Mouse (Mus musculus) CH12.LX (cell line): ENCODE data around the gene Hecw2. TPM values are rescaled to one million over a fixed set of nuclear protein-coding genes. Genes with fewer than 3 reads are reported as not detected.

Source experiments
- DNase-seq: peaks from one replicate; pipeline ENCODE4 v3.0.0-alpha.2; 2013; ENCODE audit errors: extremely low read depth
- H3K27ac ChIP-seq: 2 replicates; pipeline ENCODE4 v1.5.1; 2012; ENCODE audit warnings: low read depth, mild to moderate bottlenecking, control low read depth, moderate library complexity; ENCODE audit not compliant: insufficient read depth
- H3K27me3 ChIP-seq: replicated peaks from 2 replicates; pipeline ENCODE3; 2012; ENCODE audit warnings: inconsistent platforms
- H3K36me3 ChIP-seq, 2 experiments: replicated peaks in 1 of 2; 2 replicates each; pipeline versions ENCODE3 to v1.6.1; 2012; ENCODE audit warnings: inconsistent platforms in 1 of 2, low read length in 1 of 2, mild to moderate bottlenecking in 1 of 2, mixed read lengths in 1 of 2, moderate library complexity in 1 of 2; ENCODE audit not compliant: control insufficient read depth in 1 of 2, insufficient read depth in 1 of 2
- H3K4me1 ChIP-seq, 2 experiments: 2 replicates each; pipeline ENCODE4 v1.6.1; 2012; ENCODE audit warnings: inconsistent platforms in 1 of 2, moderate library complexity in 1 of 2; ENCODE audit not compliant: insufficient read depth in 2 of 2, control insufficient read depth in 1 of 2
- H3K4me2 ChIP-seq: 2 replicates; pipeline ENCODE4 v1.6.1; 2012; ENCODE audit warnings: low read depth, mild to moderate bottlenecking, control low read depth; ENCODE audit not compliant: poor library complexity, insufficient read depth, severe bottlenecking
- H3K4me3 ChIP-seq, 3 experiments: fragments of 150-350 bp in 1 of 3; sonication (generic) in 1 of 3; replicated peaks in 1 of 3; 2 replicates each; pipeline versions ENCODE3 to v1.5.1; 2011 to 2012; ENCODE audit warnings: low read depth in 2 of 3, low read length in 2 of 3, mild to moderate bottlenecking in 2 of 3, moderate library complexity in 2 of 3, control low read depth in 1 of 3, improper control_type of control experiment in 1 of 3, inconsistent platforms in 1 of 3, mixed read lengths in 1 of 3; ENCODE audit not compliant: poor library complexity in 1 of 3
- H3K79me2 ChIP-seq: replicated peaks from 2 replicates; pipeline ENCODE4 v1.6.1; 2012; ENCODE audit warnings: mild to moderate bottlenecking, moderate library complexity; ENCODE audit not compliant: control insufficient read depth, poor library complexity, insufficient read depth, severe bottlenecking; ENCODE audit errors: extremely low read depth
- H3K9ac ChIP-seq: 2 replicates; pipeline ENCODE4 v1.6.1; 2012; ENCODE audit warnings: low read depth, mild to moderate bottlenecking, control low read depth, moderate library complexity; ENCODE audit not compliant: insufficient read depth
- H3K9me3 ChIP-seq: replicated peaks from 2 replicates; pipeline ENCODE3; 2012; ENCODE audit warnings: low read length, inconsistent platforms, mixed read lengths
- CHD2 ChIP-seq: IDR thresholded peaks from 2 replicates; pipeline ENCODE4 v1.6.1; 2011; ENCODE audit warnings: low read length, improper control_type of control experiment
- CTCF ChIP-seq, 2 experiments: IDR thresholded peaks in 1 of 2; conservative IDR thresholded peaks in 1 of 2; 2 replicates each; pipeline ENCODE4 v1.5.1; 2011 to 2012; ENCODE audit warnings: low read depth in 2 of 2, low read length in 2 of 2, improper control_type of control experiment in 1 of 2, inconsistent platforms in 1 of 2, mild to moderate bottlenecking in 1 of 2, moderate library complexity in 1 of 2
- E2F4 ChIP-seq: IDR thresholded peaks from 2 replicates; pipeline ENCODE4 v1.6.1; 2011; ENCODE audit warnings: low read depth, low read length, improper control_type of control experiment; ENCODE audit not compliant: insufficient replicate concordance
- ELF1 ChIP-seq: IDR thresholded peaks from 2 replicates; pipeline ENCODE4 v1.6.1; 2014; ENCODE audit warnings: low read depth, mild to moderate bottlenecking, inconsistent platforms, low read length, improper control_type of control experiment
- EP300 ChIP-seq: IDR thresholded peaks from 2 replicates; pipeline ENCODE4 v1.6.1; 2011; ENCODE audit warnings: low read length, improper control_type of control experiment
- ETS1 ChIP-seq: conservative IDR thresholded peaks from 2 replicates; pipeline ENCODE4 v1.6.1; 2012; ENCODE audit warnings: low read depth, mild to moderate bottlenecking, inconsistent platforms, low read length, improper control_type of control experiment, moderate library complexity
- GABPA ChIP-seq: IDR thresholded peaks from 2 replicates; pipeline ENCODE4 v1.6.1; 2012; ENCODE audit warnings: low read depth, low read length, improper control_type of control experiment, inconsistent platforms; ENCODE audit not compliant: insufficient replicate concordance
- IRF4 ChIP-seq: IDR thresholded peaks from 2 replicates; pipeline ENCODE4 v1.6.1; 2014; ENCODE audit warnings: low read depth, mild to moderate bottlenecking, inconsistent platforms, low read length, improper control_type of control experiment
- JUN ChIP-seq: IDR thresholded peaks from 2 replicates; pipeline ENCODE4 v1.6.1; 2011; ENCODE audit warnings: low read depth, mild to moderate bottlenecking, low read length, improper control_type of control experiment, moderate library complexity; ENCODE audit not compliant: insufficient read depth
- JUND ChIP-seq: conservative IDR thresholded peaks from 2 replicates; pipeline ENCODE4 v1.6.1; 2011; ENCODE audit warnings: low read depth, low read length, improper control_type of control experiment
- KAT2A ChIP-seq: IDR thresholded peaks from 2 replicates; pipeline ENCODE4 v1.6.1; 2012; ENCODE audit warnings: low read length, improper control_type of control experiment, inconsistent platforms; ENCODE audit not compliant: insufficient replicate concordance
- MAFK ChIP-seq: IDR thresholded peaks from 2 replicates; pipeline ENCODE4 v1.6.1; 2011; ENCODE audit warnings: low read length, improper control_type of control experiment; ENCODE audit not compliant: insufficient replicate concordance
- MAX ChIP-seq: IDR thresholded peaks from 2 replicates; pipeline ENCODE4 v1.6.1; 2011; ENCODE audit warnings: low read length, improper control_type of control experiment
- MAZ ChIP-seq: IDR thresholded peaks from 2 replicates; pipeline ENCODE4 v1.6.1; 2012; ENCODE audit warnings: low read depth, mild to moderate bottlenecking, inconsistent platforms, low read length, improper control_type of control experiment, moderate library complexity
- MEF2A ChIP-seq: IDR thresholded peaks from 2 replicates; pipeline ENCODE4 v1.6.1; 2014; ENCODE audit warnings: low read depth, mild to moderate bottlenecking, inconsistent platforms, low read length, improper control_type of control experiment, borderline replicate concordance
- MXI1 ChIP-seq: IDR thresholded peaks from 2 replicates; pipeline ENCODE4 v1.6.1; 2011; ENCODE audit warnings: mild to moderate bottlenecking, low read depth, low read length, improper control_type of control experiment
- MYC ChIP-seq: IDR thresholded peaks from 2 replicates; pipeline ENCODE4 v1.6.1; 2011; ENCODE audit warnings: low read depth, mild to moderate bottlenecking, improper control_type of control experiment, low read length
- NELFE ChIP-seq: IDR thresholded peaks from 2 replicates; pipeline ENCODE4 v1.6.1; 2011; ENCODE audit warnings: low read depth, low read length, improper control_type of control experiment
- NRF1 ChIP-seq: IDR thresholded peaks from 2 replicates; pipeline ENCODE4 v1.6.1; 2014; ENCODE audit warnings: low read depth, mild to moderate bottlenecking, inconsistent platforms, low read length, improper control_type of control experiment, moderate library complexity
- PAX5 ChIP-seq: IDR thresholded peaks from 2 replicates; pipeline ENCODE4 v1.6.1; 2012; ENCODE audit warnings: low read length, inconsistent platforms, mixed read lengths
- POLR2A ChIP-seq: IDR thresholded peaks from 2 replicates; pipeline ENCODE4 v1.6.1; 2011; ENCODE audit warnings: low read depth, mild to moderate bottlenecking, improper control_type of control experiment, low read length
- RCOR1 ChIP-seq: conservative IDR thresholded peaks from 2 replicates; pipeline ENCODE4 v1.6.1; 2012; ENCODE audit warnings: low read depth, mild to moderate bottlenecking, inconsistent platforms, low read length, improper control_type of control experiment
- SIN3A ChIP-seq: IDR thresholded peaks from 2 replicates; pipeline ENCODE4 v1.6.1; 2012; ENCODE audit warnings: low read length, improper control_type of control experiment, inconsistent platforms
- SMC3 ChIP-seq: IDR thresholded peaks from 2 replicates; pipeline ENCODE4 v1.6.1; 2011; ENCODE audit warnings: low read depth, low read length, improper control_type of control experiment
- TCF12 ChIP-seq: IDR thresholded peaks from 2 replicates; pipeline ENCODE4 v1.6.1; 2014; ENCODE audit warnings: low read depth, mild to moderate bottlenecking, inconsistent platforms, low read length, improper control_type of control experiment
- UBTF ChIP-seq: IDR thresholded peaks from 2 replicates; pipeline ENCODE4 v1.6.1; 2012; ENCODE audit warnings: low read depth, mild to moderate bottlenecking, inconsistent platforms, low read length, improper control_type of control experiment, moderate library complexity
- USF1 ChIP-seq: IDR thresholded peaks from 2 replicates; pipeline ENCODE4 v1.6.1; 2014; ENCODE audit warnings: low read depth, mild to moderate bottlenecking, inconsistent platforms, low read length, improper control_type of control experiment
- USF2 ChIP-seq: conservative IDR thresholded peaks from 2 replicates; pipeline ENCODE4 v1.6.1; 2011; ENCODE audit warnings: low read depth, low read length, improper control_type of control experiment
- ZC3H11A ChIP-seq: IDR thresholded peaks from 2 replicates; pipeline ENCODE4 v1.6.1; 2012; ENCODE audit warnings: low read depth, mild to moderate bottlenecking, inconsistent platforms, low read length, improper control_type of control experiment
- ZKSCAN1 ChIP-seq: IDR thresholded peaks from 2 replicates; pipeline ENCODE4 v1.6.1; 2012; ENCODE audit warnings: low read depth, inconsistent platforms, low read length, improper control_type of control experiment, borderline replicate concordance
- ZMIZ1 ChIP-seq: IDR thresholded peaks from 2 replicates; pipeline ENCODE4 v1.6.1; 2012; ENCODE audit warnings: low read depth, mild to moderate bottlenecking, inconsistent platforms, low read length, improper control_type of control experiment
- ZNF384 ChIP-seq: IDR thresholded peaks from 2 replicates; pipeline ENCODE4 v1.6.1; 2012; ENCODE audit warnings: low read depth, low read length, improper control_type of control experiment, inconsistent platforms
- dilution Hi-C: fragments of 300-500 bp; cut with MboI; formaldehyde crosslinking; loops from 2 replicates; pipeline ENCODE4 v1.14.3; 2020; ENCODE audit warnings: low sequenced_read_pairs; ENCODE audit not compliant: extremely low pct_unique_long_range_greater_than_20kb, extremely low pct_ligation_motif_present
- in situ Hi-C: fragments of 300-500 bp; cut with MboI; formaldehyde crosslinking; loops from 3 replicates; pipeline ENCODE4 v1.14.3; 2019; ENCODE audit warnings: low sequenced_read_pairs, low pct_ligation_motif_present, low pct_unique_long_range_greater_than_20kb, mixed read lengths
- polyA plus RNA-seq: library from polyadenylated mRNA; unstranded; fragments of >175 nt; gene quantifications from 2 replicates; pipeline ENCODE4 v1.2.1, GENCODE M21; 2012; ENCODE audit warnings: low read depth; ENCODE audit not compliant: insufficient read length
- total RNA-seq, 2 experiments: library from RNA; depleted of rRNA; stranded (reverse); fragments of 300-350 nt in 1 of 2; fragments of >200 nt in 1 of 2; gene quantifications; 2 replicates each; pipeline ENCODE4 v1.2.3; 2012 to 2014

The Hecw2 gene
- total and polyA plus RNA-seq, 3 experiments = 0.05 to 0.59 (median 0.14) TPM

- TF ChIP-seq ZNF384 (no peak), CHD2 (peak; percentile 77; the same call in 1 of the 2 replicates), GABPA (no peak), JUN (peak; percentile 16; the same call in 1 of the 2 replicates), TCF12 (peak; percentile 98), SMC3 (peak; percentile 30), ZKSCAN1 (no peak), NRF1 (no peak), UBTF (no peak), USF2 (peak; percentile 62), EP300 (peak; percentile 92), MAFK (peak; percentile 83), ZC3H11A (no peak), USF1 (peak; percentile 80), MEF2A (peak; percentile 74), E2F4 (no peak), CTCF (conservative IDR thresholded peaks at IDR 0.05 in 1 of 2, IDR thresholded peaks at IDR 0.05 in 1 of 2; ENCODE audit: low read depth in 2 of 2, low read length in 2 of 2) (no peak), JUND (0 out of 2 replicates have a peak, but pooled peaks have one; percentile 6), ZMIZ1 (0 out of 2 replicates have a peak, but pooled peaks have one; percentile 31), RCOR1 (peak; percentile 83; the same call in 1 of the 2 replicates), KAT2A (0 out of 2 replicates have a peak, but pooled peaks have one; percentile 67)
These were observed 403.6 kb downstream of the Hecw2 start (continued) for GRCm38 (mm10) chr1:53791343-53791742.

- peak within 1 kb of the TSS; percentile 90 for H3K27ac ChIP-seq
- peak; percentile 94 for DNase-seq
- no peaks in the 10 kb centered on the region for H3K36me3 ChIP-seq
- H3K27me3 ChIP-seq = no peaks in the 10 kb centered on the region
- H3K79me2 ChIP-seq = peaks cover 32% of the 10 kb centered on the region
- peaks cover 0 to 30% of the 10 kb centered on the region in 2 experiments; a peak in 2 of 4 replicates for H3K4me1 ChIP-seq
- no peaks in the 10 kb centered on the region for H3K9me3 ChIP-seq
- dilution Hi-C loops (no loop called here), in situ Hi-C loops (loop anchor here (25.0 kb wide), 1 partner anchor 102 kb away; no protein-coding TSS in a partner anchor)
- H3K4me3 ChIP-seq = peak within 1 kb of the TSS; percentile 86 to 99 (median 96)
- peak within 1 kb of the TSS; percentile 95 for H3K4me2 ChIP-seq
- peak within 1 kb of the TSS; percentile 77 for H3K9ac ChIP-seq
- TF ChIP-seq CTCF (conservative IDR thresholded peaks at IDR 0.05 in 1 of 2, IDR thresholded peaks at IDR 0.05 in 1 of 2; ENCODE audit: low read depth in 2 of 2, low read length in 2 of 2) (no peak), TCF12 (peak; percentile 90), ZKSCAN1 (no peak), ELF1 (peak; percentile 21; the same call in 1 of the 2 replicates), SMC3 (peak; percentile 17), IRF4 (peak; percentile 56; the same call in 1 of the 2 replicates), POLR2A (peak; percentile 99), MAZ (0 out of 2 replicates have a peak, but pooled peaks have one; percentile 17), NRF1 (peak; percentile 20; the same call in 1 of the 2 replicates), ZC3H11A (no peak), GABPA (no peak), PAX5 (no peak), JUND (no peak), RCOR1 (no peak), JUN (no peak), UBTF (peak; percentile 77), MAX (no peak; the same call in 1 of the 2 replicates), ETS1 (no peak), SIN3A (peak; percentile 83; the same call in 1 of the 2 replicates), NELFE (peak; percentile 99), MYC (no peak), MEF2A (peak; percentile 49; the same call in 1 of the 2 replicates), MXI1 (peak; percentile 72; the same call in 1 of the 2 replicates), USF1 (peak; percentile 66), USF2 (no peak), ZNF384 (no peak), CHD2 (no peak)
These were observed 410.1 kb downstream of the Hecw2 start, which contains the start of gene Stk17b for GRCm38 (mm10) chr1:53784721-53785418. Stk17b (minus strand) TSS chr1:53785224.
